Mouse (Mus musculus): ENCODE measurements at regions not wholly inside any gene's neighbourhood (a gene's known extent, or its start where the extent isn't known, plus 50 kb on each side); places are given as distances from the start of the nearest gene placed in this dataset.

GRCm38 (mm10) chr3:148559752-148560460 lies 430.4 kb downstream of the Adgrl2 start:
- DNase-seq (ENCODE audit: low spot score), result no peak

DNA sequence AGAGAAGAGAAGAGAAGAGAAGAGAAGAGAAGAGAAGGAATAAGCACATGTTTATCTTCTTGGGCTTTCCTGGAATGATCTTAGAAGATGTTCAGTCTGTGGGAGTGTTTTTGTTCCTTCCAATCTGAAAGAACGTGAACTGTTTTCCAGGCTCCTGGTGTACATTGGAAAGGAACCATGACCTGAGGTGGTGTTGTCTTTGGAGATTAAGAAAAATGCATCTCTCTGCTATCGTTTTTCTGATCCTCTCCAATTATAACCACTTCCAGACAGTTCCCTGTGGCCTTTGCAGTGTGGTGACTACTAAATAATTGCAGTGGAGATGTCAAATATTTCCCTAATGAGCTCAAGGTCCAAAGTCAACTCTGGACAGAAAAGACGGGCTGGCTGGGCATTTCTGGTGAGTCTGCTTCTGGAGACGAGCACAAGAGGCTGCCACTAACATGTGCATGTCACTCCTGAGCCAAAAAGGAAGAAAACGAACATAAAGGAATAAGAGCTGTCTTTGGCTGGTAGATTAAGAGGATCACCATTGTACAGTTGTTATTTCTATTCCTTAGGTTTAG lies 431.7 kb downstream of the Adgrl2 start:
- no peak for DNase-seq (ENCODE audit: low spot score)

- DNase-seq (ENCODE audit: low spot score), result no peak
Observed at GRCm38 (mm10) chr3:148555324-148555723, 435.0 kb downstream of the Adgrl2 start.

GRCm38 (mm10) chr3:148550716-148551115 lies 439.6 kb downstream of the Adgrl2 start:
- DNase-seq (ENCODE audit: low spot score), result no peak

- DNase-seq (ENCODE audit: low spot score), result no peak
Observed at GRCm38 (mm10) chr3:148544929-148545328, 445.4 kb downstream of the Adgrl2 start.

DNA sequence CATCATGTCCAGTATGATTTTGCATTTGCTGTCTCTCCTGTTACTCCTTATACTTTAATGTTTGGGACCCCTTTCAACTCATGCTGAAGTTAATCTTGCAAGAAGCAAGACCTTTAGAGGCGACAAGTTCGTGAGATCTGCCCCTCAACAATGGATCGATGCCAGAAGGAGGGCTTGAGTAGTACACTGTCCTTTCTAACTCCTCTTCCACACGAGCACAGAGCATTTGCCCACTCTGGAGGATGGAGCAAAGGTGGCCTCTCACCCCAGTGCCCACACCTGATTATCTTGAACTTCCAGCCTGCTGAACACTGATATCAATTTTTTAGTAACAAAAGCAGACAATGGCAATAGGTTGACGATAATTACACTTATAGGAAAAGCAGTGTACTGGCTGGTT lies 448.1 kb downstream of the Adgrl2 start:
- DNase-seq (ENCODE audit: low spot score), result no peak

GRCm38 (mm10) chr3:148537669-148538271 lies 452.6 kb downstream of the Adgrl2 start:
- DNase-seq (ENCODE audit: low spot score), result no peak

DNA sequence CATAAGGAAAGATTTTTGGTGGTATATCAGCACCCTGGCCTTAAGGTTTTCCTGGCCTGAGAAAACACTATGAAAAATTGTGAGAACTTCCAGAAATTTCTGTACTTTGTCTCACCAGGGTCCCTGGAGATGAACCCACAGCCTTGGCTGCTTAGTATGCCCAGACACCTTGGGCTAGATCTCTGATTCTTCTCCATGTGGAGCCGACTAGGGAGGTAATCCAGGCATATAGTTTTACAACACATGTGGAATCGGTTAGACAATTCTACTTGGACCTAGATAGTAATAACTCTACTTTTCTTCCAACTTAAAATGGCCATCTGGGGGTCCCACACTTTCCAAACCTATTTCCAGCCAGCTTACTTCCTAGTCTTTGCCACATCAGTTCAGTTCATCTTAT lies 460.5 kb downstream of the Adgrl2 start:
- no peak for DNase-seq (ENCODE audit: low spot score)

DNA sequence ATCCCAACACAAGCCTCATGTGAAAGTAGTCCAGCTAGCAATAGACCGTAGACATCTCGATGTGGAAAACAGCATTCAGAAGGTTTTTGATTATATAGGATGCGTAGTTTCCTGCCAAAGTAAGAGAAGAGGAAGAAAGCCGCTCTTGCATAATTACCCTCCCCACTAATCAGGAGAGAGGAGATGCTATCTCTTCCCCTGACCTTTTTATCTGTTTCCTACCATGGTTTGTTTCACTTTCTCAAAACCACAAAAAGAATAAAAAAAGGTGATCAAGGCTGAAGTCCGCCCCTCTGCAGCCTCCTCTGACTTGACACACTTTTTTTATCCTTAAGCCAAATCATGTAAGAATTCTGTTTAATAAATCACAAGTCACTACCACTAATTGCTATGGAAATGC lies 480.0 kb downstream of the Adgrl2 start:
- no peak for DNase-seq (ENCODE audit: low spot score)

DNA sequence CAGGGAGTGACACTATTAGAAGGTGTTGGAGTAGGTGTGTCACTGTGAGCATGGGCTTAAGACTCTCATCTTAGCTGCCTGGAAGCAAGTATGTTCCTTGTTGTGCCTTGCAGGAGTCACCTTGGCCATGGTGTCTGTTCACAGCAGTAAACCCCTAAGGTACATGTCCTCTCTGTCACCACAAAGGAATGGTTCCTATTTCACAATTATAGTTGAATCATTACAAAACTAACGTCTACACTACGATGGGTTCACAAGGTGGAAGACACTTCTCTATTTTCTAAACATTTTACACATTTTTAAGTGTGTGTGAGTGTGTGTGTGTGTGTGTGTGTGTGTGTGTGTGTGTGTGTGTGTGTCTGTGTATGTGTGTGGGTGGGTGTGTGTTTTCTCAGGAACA lies 485.4 kb downstream of the Adgrl2 start:
- no peak for DNase-seq (ENCODE audit: low spot score)

DNA sequence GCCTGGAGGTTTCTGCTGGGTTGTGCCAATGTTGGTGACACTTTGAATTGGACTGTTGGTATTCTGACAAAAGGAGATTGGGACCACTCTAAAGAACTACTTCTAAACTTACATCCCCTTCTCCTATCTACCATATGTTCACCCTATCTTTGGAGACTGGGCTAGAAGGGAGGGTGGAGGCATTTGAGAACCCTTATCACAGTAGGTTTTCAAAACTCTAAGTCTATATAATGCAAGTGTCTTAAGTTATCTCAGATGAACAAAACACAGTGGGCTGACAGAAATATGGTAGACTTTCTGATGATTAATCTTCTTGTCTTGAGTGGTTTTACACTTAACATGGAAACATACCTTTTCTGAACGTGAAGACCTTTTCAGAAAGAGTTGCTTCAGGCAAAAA lies 486.9 kb downstream of the Adgrl2 start:
- DNase-seq (ENCODE audit: low spot score), result no peak

DNA sequence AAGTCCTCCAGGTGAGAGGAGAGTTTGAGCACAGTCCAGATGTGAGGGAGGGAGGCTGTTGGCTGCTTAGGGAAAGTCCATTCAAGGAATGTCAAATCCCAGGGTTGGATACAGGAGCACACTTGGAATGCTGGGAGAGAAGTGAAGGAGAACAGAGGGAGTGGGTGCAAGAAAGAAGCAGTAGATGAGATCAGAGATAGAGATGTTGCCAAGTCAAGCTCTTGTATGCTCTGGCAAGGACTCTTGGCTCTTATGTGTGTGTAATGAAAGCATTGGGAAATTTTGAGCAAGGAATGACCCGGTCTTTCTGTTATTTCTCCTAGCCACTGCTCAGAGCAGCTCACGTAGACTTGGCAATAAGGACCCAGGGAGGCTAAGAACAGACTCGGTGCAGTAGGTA lies 488.6 kb downstream of the Adgrl2 start:
- DNase-seq (ENCODE audit: low spot score), result no peak

DNA sequence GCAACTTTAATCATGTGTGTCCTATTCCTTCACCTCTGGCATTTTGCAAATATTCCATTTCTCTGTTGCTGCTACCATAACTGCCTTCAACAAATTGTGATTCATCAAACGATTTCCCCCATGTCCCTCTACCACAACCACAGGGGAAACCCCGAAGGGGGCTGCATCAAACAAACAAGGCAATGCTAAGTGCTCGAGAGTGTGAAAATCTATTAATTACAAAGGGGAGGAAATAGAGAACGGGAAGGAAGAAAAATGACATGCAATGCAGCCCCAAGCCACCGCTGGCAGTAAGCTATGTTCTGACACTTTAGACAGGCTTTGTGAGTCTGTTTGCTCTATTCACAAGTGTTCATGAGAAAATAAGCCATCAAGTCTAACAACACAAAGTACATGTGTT lies 493.7 kb downstream of the Adgrl2 start:
- DNase-seq (ENCODE audit: low spot score), result no peak

DNA sequence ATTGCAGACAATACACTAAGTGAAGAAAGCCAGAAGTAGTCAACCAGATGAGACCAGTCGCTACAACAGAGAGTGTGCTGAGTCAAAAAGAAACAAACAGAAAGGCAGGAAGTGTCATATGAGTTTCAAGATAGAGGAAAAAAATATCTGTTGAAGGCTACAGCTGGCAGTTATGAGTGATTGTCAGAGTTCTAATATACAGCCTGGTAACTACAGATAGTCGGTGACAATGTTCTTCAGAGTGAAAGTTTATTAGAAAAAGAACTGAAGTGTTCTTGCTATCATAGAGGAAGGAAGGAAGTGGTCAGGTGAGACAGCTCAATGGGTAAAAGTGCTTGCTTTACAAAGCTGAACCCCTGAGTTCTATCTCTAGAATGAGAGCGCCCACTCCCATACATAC lies 499.1 kb downstream of the Adgrl2 start:
- no peak for DNase-seq (ENCODE audit: low spot score)

DNA sequence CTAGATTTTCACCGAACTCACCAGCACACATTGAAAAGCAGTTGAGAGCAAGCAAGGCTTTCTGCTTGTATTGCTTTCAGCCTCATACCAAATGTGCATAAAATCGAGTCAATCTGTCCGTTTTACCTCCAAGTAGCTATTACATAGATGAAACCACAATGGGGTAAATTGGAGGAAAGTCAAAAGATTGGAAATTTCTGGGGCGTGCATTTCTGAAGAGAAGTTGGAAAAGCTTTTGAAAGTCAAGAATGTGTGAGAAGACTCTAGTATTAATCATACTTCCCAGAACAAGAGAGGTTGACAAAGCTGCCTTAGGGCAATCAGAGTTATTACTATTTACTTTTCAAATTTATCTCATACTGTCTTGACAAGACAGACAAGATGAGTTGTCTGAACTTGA lies 501.2 kb downstream of the Adgrl2 start:
- no peak for DNase-seq (ENCODE audit: low spot score)

DNA sequence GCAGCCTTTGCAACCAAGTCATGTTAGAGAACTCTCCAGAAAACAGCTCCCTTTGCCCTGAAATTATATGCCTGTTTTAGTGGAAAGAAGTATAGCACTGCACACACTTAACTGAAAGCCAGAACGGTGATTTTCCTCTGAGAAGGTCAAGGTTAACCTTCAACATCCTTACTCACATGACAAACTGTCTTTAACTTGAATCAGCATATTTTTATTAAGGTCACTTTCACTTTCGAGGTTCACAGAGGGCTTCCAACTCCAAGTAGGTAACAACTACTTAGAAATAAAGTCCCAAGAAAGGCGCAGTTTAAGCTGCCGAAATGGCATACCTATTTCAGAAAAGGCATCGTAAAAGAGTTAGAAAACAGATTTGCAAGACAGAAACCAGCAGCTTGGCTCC lies 502.4 kb downstream of the Adgrl2 start:
- no peak for DNase-seq (ENCODE audit: low spot score)

DNA sequence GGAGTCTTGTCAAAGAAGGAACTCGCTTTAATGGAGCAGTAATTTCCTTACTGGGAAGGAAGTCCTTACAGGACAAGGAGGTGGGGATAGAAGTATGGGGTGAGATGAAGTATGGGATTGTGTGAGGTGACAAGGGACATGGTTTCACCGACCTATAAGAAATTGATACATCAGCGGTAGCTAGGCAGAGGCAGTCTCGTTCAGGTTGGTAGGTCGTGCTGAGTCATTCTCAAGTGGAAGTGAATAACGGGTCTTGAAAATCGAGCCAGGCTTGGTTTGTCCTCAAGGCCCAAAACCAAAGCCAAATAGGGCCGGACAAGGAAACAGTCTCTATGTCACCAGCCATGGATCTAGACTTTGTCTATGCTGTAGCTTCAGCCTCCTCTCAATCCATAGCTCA lies 514.5 kb downstream of the Adgrl2 start:
- DNase-seq (ENCODE audit: low spot score), result no peak

DNA sequence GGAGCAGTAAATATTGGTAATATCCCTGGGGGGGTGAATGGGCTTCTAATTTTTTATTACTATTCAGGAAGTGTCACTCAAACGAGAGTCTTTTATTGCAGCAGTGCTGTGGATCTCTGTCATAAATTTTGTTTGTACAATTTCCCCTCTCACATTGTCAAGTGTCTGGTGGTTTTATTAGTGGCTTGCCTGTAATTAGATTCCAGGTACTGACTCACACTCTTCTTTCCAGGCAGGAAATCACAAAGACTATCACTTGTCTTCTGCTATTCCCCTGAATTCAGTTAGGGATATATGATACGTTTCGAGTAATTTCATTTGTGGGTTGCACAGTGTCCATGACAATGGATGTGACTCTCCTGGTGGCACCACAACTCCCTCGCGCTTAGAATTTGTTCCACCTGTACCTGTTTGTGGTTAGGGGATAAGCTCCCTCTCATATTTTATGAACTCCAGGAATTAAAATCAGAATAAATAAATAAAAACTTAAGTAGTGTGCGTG lies 517.4 kb downstream of the Adgrl2 start:
- DNase-seq (ENCODE audit: low spot score), result no peak

GRCm38 (mm10) chr3:148465456-148465855 lies 524.9 kb downstream of the Adgrl2 start:
- DNase-seq (ENCODE audit: low spot score), result no peak

DNA sequence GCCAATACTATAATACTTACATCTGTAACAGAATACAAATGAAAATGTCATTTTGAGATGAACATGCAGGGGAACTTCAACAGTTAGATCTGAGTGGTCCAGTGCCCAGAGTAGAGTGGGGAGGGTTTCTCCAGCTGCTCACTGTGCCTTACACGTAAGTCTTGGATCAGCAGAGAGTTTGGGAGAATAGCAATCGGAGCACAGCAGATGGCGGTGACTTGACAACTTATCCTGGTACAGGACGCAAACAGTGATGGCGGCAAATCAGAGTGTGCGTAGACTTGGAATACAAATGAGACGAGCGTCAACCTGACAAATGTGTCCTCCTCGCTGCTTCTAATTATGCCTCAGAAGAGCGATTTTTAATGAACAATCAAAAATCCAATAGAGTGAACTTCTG lies 527.6 kb downstream of the Adgrl2 start:
- DNase-seq (ENCODE audit: low spot score), result no peak

DNA sequence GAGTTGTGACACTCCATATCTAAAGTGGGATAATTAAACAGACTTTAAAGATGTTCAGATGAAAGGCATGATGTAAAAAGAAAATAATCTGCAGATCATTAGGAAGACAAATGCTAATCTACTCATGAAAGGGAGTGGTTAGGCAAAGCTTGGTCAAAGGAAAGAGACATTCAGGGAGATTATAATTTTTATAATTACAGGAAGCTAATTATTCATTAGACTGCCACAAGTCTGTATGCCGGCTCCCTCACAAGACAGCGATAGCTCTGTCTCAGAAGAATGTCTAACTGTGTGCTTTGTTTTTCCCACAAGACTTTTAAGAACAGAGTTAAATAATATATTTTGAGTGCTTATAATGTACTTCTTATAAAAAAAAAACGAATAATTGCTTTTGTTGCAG lies 541.5 kb downstream of the Adgrl2 start:
- DNase-seq (ENCODE audit: low spot score), result no peak

- no peak for DNase-seq (ENCODE audit: low spot score)
Observed at GRCm38 (mm10) chr3:148448465-148448864, 541.9 kb downstream of the Adgrl2 start.

GRCm38 (mm10) chr3:148446845-148447244 lies 543.5 kb downstream of the Adgrl2 start:
- no peak for DNase-seq (ENCODE audit: low spot score)

All from heart, adult 8-10 months (tissue).